11 mouse cellular contexts compared by ENCODE assay signal in the genomic region with DNA sequence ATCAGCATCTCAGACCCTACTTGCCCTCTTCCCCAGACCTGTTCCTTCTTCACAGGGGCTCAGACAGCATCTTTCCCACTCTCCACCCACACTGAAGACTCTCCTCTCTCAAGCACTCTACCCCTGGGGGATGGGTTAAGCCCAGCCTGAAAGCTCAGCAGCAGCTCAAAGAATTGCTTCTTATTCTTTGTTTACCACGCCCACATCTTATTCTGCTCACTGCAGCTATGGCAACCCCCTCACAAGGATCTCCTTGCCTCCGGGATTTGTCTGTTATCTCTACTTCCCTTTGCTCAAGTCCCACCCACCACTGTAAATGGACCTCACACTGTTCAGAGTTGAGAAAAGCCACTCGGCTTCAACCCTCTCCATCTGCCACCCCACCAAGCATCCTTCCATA. TPM values are rescaled to one million over a fixed set of nuclear protein-coding genes. Genes with fewer than 3 reads are reported as not detected.
DNase-seq lines count a peak whose midpoint lies in the region; ATAC-seq and TF ChIP-seq lines count a peak whose summit lies in the region.
"Had no signal": no experiment of that assay in that cellular context is flagged by ENCODE, and none has a peak within 500 bp of the region (broad histone marks: within the 10 kb centered on the region; RNA-seq: fewer than 3 reads in every experiment).

No protein-coding gene starts in this region.

- peak; percentile 87 for ATAC-seq in forebrain, postnatal 0 days
- ATAC-seq in megakaryocyte-erythroid progenitor cell, adult 5-6 weeks (replicated peaks; ENCODE audit: low FRiP score, low TSS enrichment, poor library complexity, severe bottlenecking), result peak; percentile 35; the same call in 1 of the 2 replicates
- ATAC-seq: Patski had no signal

- H3K9me3 ChIP-seq in forebrain, postnatal 0 days (ENCODE audit: low read length), result no peaks in the 10 kb centered on the region
- H3K9me3 ChIP-seq: liver, embryonic 13.5 days had no signal

- H3K4me2 ChIP-seq in forebrain, postnatal 0 days (ENCODE audit: low read depth), result no peak overlapping the region
- H3K4me2 ChIP-seq: liver, embryonic 13.5 days had no signal

- H3K27ac ChIP-seq in forebrain, postnatal 0 days (ENCODE audit: low read depth, low read length), result no peak overlapping the region
- H3K27ac ChIP-seq: liver, embryonic 13.5 days had no signal

- no peaks in the 10 kb centered on the region for H3K4me1 ChIP-seq in forebrain, postnatal 0 days (ENCODE audit: insufficient read depth)

- DNase-seq in ES-CJ7 (ENCODE audit: low read depth, low spot score), result peak; percentile 75
- DNase-seq in MN1 (ENCODE audit: low spot score), result peak; percentile 7
- peak; percentile 21 for DNase-seq in forebrain, postnatal 0 days
- no peak for DNase-seq in kidney, postnatal 4 days
- no peak for DNase-seq in testis, postnatal 10 days (ENCODE audit: low spot score)
- DNase-seq in kidney, adult 8-10 months, result no peak
- DNase-seq in testis, postnatal 14 days (ENCODE audit: low spot score), result no peak
- DNase-seq: kidney, adult 9 months; liver, embryonic 13.5 days had no signal

- no peak overlapping the region for H3K9ac ChIP-seq in forebrain, postnatal 0 days
- H3K9ac ChIP-seq: liver, embryonic 13.5 days had no signal

- no peak for TF ChIP-seq CTCF in forebrain, postnatal 0 days (IDR thresholded peaks at IDR 0.05; ENCODE audit: low read depth)

- no peaks in the 10 kb centered on the region for H3K36me3 ChIP-seq in forebrain, postnatal 0 days (ENCODE audit: insufficient read depth)
- H3K36me3 ChIP-seq: liver, embryonic 13.5 days had no signal

- H3K4me3 ChIP-seq in forebrain, postnatal 0 days (ENCODE audit: low read depth, low read length), result no peak overlapping the region
- H3K4me3 ChIP-seq: liver, embryonic 13.5 days had no signal

- H3K27me3 ChIP-seq in forebrain, postnatal 0 days (ENCODE audit: insufficient read depth, low read length), result no peaks in the 10 kb centered on the region
- H3K27me3 ChIP-seq: liver, embryonic 13.5 days; Patski had no signal

- WGBS in forebrain, postnatal 0 days, result 6% methylated on average over 3 of the region's 3 CpGs

RNA-seq across cellular contexts. Expression of a gene that starts 28.7 kb away (rescaled TPM):
- 4.9 and 11.6 TPM in 2 replicates for total RNA-seq in forebrain, postnatal 0 days (2014; rRNA removed)
- 1.0 and 1.6 TPM in 2 replicates for polyA plus RNA-seq in forebrain, postnatal 0 days (2015; fragmentation: Nextera tagmentation; extraction: Ambion mirVana)
- total RNA-seq in megakaryocyte-erythroid progenitor cell, adult 5-6 weeks (2014; fragmentation: Nextera tagmentation), result 94.3 and 100 TPM in 2 replicates
- 25.3 and 43.6 TPM in 2 replicates for total RNA-seq in megakaryocyte-erythroid progenitor cell, adult 5-6 weeks (2017)

Comparison
In these comparisons a context has a peak if more than half of its experiments do, and no peak if none do; other contexts are left out.
1. DNase-seq: peak in ES-CJ7 (single experiment), MN1 (single experiment) and forebrain, postnatal 0 days (single experiment); none in kidney, postnatal 4 days (0 of 2), testis, postnatal 10 days (single experiment), kidney, adult 8-10 months (0 of 2) and testis, postnatal 14 days (single experiment).